Mouse (Mus musculus): ENCODE data around the gene Slu7.
A peak's percentile ranks its signal among the peaks of the same experiment; 100 is the strongest.

Gene Slu7

DNA sequence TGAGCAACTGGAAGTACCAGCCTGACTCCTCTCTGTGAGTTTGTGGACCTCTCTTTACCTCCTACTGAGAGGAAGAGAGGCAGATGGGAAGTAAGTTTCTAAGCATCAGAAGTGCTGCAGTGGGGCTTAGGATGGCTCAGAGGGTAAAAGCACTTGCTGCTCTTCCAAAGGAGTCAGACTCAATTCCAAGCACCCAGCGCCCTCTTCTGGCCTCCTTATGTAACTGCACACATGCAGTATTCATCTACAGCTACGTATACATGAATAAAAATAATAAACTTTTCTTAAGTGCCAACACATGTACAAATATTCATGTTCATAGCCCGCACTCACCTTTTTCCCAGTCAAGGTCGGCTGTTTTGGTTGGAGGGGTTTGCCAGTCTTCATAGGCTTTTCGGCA is 9.2 kb upstream of the Slu7 start:
- DNase-seq (ENCODE audit: low spot score) = no peak

DNA sequence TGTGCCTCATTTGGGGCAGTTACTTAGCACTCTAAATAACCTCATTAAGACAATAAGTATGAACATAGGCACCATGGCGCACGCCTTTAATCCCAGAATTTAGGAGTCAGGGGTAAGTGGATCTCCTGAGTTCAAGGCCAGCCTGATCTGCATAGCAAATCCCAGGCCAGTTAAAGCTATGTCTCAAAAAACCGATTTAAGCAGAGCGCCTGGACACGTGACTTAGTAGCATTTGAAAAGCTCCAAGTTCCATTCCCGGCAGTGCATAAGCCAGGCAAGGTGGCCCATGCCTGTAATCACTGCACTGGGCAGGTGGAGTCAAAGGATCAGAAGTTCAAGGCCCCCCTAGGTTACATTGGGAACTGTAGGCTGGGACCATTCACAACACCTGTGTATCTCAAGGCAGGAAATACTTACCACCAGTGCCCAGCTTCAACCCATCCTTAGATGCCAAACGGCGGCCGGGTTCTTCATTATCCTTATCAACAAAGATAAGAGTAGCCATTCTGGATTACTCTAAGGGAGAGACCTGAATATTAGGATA is 8.3 kb upstream of the Slu7 start:
- no peak for DNase-seq (ENCODE audit: low spot score)

- DNase-seq (ENCODE audit: low spot score) = peak; percentile 85
Measured at GRCm38 (mm10) chr11:43425824-43426413, 7.6 kb upstream of the Slu7 start, which contains the start of gene Pttg1. Gene Pttg1, minus strand, starts transcription at chr11:43426251.

GRCm38 (mm10) chr11:43426414-43426884 is 7.1 kb upstream of the Slu7 start:
- peak; percentile 70 for DNase-seq (ENCODE audit: low spot score)

GRCm38 (mm10) chr11:43434024-43434407 is 472 bp downstream of the Slu7 start:
- DNase-seq (ENCODE audit: low spot score) = no peak

DNA sequence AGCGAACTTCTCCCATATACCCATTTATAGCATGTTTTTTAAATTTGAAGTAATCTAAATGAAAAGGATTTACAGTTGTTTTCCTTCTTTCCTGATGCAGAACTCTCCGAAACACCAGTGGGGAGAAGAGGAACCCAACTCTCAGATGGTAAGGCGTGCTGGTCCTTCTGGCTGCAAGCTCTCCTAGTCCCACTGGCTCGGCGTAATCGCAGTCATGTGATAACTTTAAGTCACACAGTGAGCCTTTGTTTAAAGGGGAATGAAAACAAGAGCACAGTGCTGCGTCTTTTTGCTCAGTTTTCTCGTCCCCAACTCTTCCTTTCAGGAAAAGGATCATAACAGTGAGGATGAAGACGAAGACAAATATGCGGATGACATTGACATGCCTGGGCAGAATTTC is 7.6 kb downstream of the Slu7 start:
- DNase-seq (ENCODE audit: low spot score) = no peak

DNA sequence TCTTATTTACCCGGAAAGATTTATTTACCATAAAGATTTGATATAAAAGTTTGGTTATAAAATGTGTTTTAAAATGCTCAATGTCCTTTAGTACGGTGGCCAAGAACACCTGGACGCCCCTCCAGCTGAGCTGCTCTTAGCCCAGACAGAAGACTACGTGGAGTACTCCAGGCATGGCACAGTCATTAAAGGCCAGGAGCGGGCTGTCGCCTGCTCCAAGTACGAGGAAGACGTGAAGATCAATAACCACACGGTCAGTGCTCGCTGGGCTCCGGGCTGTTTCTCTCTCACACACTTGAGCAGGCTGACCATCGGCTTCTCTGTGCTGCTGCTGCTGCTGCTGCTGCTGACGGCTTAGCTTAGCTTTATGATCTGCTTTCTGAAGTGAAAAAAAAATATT is 9.6 kb downstream of the Slu7 start:
- DNase-seq (ENCODE audit: low spot score) = no peak

DNA sequence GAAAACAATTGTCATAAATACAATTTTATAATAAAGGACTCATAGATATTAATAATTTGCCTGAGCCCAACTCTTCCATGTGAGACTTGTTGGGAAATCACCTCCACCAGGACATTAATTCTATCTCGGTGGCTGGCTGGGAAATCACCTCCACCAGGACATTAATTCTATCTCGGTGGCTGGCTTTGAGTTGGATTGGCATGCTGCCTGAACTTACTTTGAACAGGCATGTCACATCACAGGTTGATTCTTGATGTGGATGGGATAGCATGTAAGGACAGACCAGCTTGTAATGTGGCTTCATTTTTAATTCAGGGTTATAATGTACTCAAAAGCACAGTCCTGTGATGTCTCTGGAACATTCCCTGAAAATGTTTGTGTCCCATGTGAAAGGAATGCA is 16.4 kb downstream of the Slu7 start:
- no peak for DNase-seq (ENCODE audit: low spot score)

GRCm38 (mm10) chr11:43451322-43451721 is 17.8 kb downstream of the Slu7 start:
- DNase-seq (ENCODE audit: low spot score) = no peak

GRCm38 (mm10) chr11:43452266-43452665 is 18.7 kb downstream of the Slu7 start:
- no peak for DNase-seq (ENCODE audit: low spot score)

DNA sequence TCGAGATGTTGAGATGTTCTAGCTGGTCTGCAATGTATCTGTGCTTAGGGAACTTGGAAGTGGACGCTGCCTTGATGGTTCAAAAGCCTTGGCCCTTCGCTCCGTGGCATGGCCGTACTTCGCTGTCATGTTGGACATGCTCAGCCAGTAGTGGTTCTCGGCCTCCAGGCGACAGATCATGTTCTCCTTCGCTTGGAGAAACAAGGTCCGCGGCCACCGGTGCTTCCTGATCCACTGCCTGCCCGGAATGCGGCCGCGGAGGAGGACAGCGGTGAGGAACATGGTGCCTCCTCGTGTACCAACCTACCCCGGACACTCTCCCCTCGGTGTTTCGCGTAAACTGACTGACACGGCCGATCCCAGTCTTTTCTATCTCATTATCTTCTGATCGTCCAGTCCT is 29.7 kb downstream of the Slu7 start:
- DNase-seq (ENCODE audit: low spot score) = no peak

GRCm38 (mm10) chr11:43470118-43470517 is 36.6 kb downstream of the Slu7 start:
- no peak for DNase-seq (ENCODE audit: low spot score)

GRCm38 (mm10) chr11:43470881-43471820 is 37.6 kb downstream of the Slu7 start:
- DNase-seq (ENCODE audit: low spot score) = no peak

GRCm38 (mm10) chr11:43473115-43473514 is 39.6 kb downstream of the Slu7 start:
- no peak for DNase-seq (ENCODE audit: low spot score)

DNA sequence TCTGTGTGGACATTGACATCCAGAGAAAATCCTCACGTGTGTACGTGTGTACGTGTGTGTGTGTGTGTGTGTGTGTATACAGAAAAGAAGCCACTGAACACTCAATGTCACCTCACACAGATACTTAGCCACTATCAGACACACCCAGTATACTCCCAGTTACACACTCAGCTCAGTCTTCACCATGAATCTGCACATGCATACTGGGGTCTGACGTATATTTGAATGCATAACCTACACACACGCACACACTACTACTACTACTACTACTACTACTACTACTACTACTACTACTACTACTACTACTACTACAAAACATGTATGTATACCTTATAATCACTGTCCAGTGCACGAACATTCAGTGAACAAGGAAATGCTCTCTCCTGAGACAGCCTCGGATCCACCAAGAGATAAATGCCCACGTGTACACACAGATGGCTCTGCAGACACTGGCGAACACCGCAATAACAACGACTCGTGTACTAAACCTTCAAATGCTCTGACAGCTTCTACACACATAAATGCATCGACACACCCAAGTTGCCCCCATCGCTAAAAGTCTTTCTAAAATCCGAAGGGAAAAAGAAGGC is 40.2 kb downstream of the Slu7 start:
- DNase-seq (ENCODE audit: low spot score) = no peak

- DNase-seq (ENCODE audit: low spot score) = no peak
Measured at GRCm38 (mm10) chr11:43474225-43474774, 40.8 kb downstream of the Slu7 start, which contains the start of gene C1qtnf2. Gene C1qtnf2, plus strand, starts transcription at chr11:43474276.

GRCm38 (mm10) chr11:43479376-43479775 is 45.8 kb downstream of the Slu7 start:
- DNase-seq (ENCODE audit: low spot score) = no peak

DNA sequence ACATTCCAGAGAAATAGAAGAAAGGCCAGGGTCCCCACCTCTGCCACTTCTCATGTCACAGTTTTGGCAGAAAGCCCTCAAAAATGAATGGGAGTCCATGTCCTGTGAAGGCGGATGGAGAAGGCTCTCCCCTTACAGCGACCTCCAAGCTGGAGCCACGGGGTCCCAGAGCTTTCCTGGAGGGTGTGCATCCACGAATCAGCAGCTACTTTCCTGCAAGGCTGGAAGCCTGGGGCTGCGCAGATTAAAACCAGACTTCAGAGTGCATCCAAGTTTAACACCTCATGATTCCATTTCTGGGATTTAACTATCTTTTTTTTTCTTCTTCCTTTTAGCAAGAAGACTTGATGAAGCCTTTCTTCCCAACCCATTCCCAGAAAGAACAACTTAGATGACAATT is 47.0 kb downstream of the Slu7 start:
- DNase-seq (ENCODE audit: low spot score) = no peak

- peak; percentile 35 for DNase-seq (ENCODE audit: low spot score)
Measured at GRCm38 (mm10) chr11:43481672-43482522, 48.4 kb downstream of the Slu7 start.

DNA sequence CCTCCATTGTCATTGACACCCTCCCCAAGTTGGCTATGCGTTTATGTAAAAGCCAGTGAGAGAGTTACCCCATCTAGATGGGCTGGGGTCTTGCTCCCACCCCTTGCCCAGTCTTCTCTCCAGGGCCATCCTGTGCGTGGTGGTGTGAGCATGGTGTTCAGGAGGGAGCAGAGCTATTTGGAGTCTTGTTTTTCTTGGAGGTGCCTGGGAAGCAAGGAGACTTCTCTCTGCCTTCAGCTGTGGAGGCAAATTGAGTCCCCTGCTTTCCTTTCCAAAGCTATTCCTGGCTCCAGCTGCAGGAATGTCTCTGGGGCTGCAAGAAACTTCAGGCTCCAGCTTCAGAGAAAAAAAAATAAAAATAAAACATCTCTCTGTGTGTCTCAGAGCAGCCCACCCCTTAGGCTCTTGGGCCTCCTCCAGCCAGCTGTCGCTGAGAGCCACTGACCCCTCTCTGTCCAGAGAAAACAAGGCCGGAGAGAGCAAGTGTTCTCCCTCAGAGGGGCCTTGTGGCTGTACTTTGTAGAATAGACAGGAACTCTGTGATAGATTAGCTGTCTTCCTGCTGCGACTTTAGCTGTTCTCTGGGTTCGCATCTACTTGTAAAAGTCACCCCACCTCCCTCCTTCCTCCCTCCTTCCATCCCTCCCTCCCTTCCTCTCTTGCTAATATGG is 49.7 kb downstream of the Slu7 start:
- no peak for DNase-seq (ENCODE audit: low spot score)

DNA sequence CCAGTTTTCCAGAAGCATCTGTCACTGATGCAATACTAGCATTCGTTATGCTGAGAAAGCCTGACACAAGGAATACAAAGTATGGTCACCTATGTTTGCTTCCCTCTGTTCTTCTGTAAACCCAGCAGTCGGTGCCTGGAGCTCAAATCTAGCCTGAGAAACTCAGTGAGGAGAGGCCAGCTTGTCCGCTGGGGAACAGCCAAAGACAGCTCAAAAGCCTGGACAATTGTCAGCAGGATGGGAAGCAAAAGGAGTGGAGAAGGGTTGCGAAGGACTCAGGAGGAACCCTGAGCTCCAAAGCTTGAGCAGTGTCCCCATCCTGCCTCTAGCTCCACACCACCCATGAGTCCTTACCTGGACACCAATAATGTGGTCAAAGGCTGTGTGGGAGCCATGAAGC is 50.5 kb downstream of the Slu7 start:
- DNase-seq (ENCODE audit: low spot score) = no peak
